Mouse (Mus musculus) ES-E14 (cell line): Measurements from ENCODE around the gene Sgta.

Experiments
- HCFC1 ChIP-seq: IDR thresholded peaks from 2 replicates; pipeline ENCODE4 v1.6.1; 2012; ENCODE audit warnings: low read length, inconsistent platforms, borderline replicate concordance; ENCODE audit not compliant: insufficient read depth
- MAFK ChIP-seq: IDR thresholded peaks from 2 replicates; pipeline ENCODE4 v1.6.1; 2014; ENCODE audit warnings: mild to moderate bottlenecking, low read depth, low read length, inconsistent platforms; ENCODE audit not compliant: insufficient read depth
- ZNF384 ChIP-seq: IDR thresholded peaks from 2 replicates; pipeline ENCODE4 v1.6.1; 2012; ENCODE audit warnings: low read depth, low read length, inconsistent platforms

GRCm38 (mm10) chr10:81020207-81020606 lies 39.8 kb downstream of the Sgta start:
- TF ChIP-seq ZNF384 (no peak), HCFC1 (no peak), MAFK (no peak)
